ENCODE assay signal across 22 mouse cellular contexts in the genomic region with DNA sequence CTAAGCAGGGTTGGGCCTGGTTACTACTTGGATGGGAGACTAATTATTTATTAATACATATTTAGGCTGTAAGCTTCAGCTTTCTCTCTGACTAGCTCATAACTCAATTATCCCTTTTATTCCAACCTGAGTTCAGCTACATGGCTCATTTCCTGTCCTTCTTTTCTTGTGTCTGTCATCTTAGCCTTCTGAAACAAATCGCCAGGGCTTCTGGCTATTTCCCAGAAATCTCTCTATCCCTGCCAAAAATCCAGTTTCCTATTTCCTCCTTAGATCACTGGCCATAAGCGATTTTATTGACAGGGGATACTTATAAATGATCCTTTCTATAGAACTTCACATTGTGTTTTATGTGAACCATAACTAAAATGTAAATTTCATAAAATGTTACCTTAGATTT.
"Had no signal": no experiment of that assay in that cellular context is flagged by ENCODE, and none has a peak within 500 bp of the region (broad histone marks: within the 10 kb centered on the region; RNA-seq: fewer than 3 reads in every experiment).

No protein-coding gene starts in this region.

- H3K4me3 ChIP-seq: heart, adult 2 months; heart, embryonic 13.5 days; heart, embryonic 15.5 days; hindbrain, embryonic 13.5 days; hindbrain, embryonic 15.5 days; layer of hippocampus, adult 2 months; limb, embryonic 13.5 days; limb, embryonic 15.5 days; liver, embryonic 12.5 days had no signal

- DNase-seq: gastrocnemius, postnatal 14 days; gastrocnemius, postnatal 36 days; heart, adult 2 months; heart, postnatal 14 days; heart, postnatal 36 days; kidney, adult 11 months; kidney, adult 8-10 months; kidney, postnatal 10 days; kidney, postnatal 25 days; kidney, postnatal 4 days; left cerebral cortex, postnatal 4 days; lung, adult 18-20 months had no signal

- H3K27me3 ChIP-seq: heart, embryonic 13.5 days; heart, embryonic 15.5 days; hindbrain, embryonic 13.5 days; hindbrain, embryonic 15.5 days; limb, embryonic 13.5 days; limb, embryonic 15.5 days; liver, embryonic 12.5 days had no signal

- H3K36me3 ChIP-seq: heart, embryonic 13.5 days; heart, embryonic 15.5 days; hindbrain, embryonic 13.5 days; hindbrain, embryonic 15.5 days; limb, embryonic 13.5 days; limb, embryonic 15.5 days; liver, embryonic 12.5 days had no signal

- H3K4me1 ChIP-seq: heart, embryonic 13.5 days; heart, embryonic 15.5 days; hindbrain, embryonic 13.5 days; hindbrain, embryonic 15.5 days; limb, embryonic 13.5 days; limb, embryonic 15.5 days; liver, embryonic 12.5 days had no signal

- H3K27ac ChIP-seq: heart, adult 2 months; heart, embryonic 13.5 days; heart, embryonic 15.5 days; hindbrain, embryonic 13.5 days; hindbrain, embryonic 15.5 days; hindbrain, postnatal 0 days; layer of hippocampus, adult 2 months; limb, embryonic 13.5 days; limb, embryonic 15.5 days; liver, embryonic 12.5 days; liver, embryonic 14.5 days had no signal
